Mouse (Mus musculus): ENCODE data around the gene Gm20388. TPM values are rescaled to one million over a fixed set of nuclear protein-coding genes. Genes with fewer than 3 reads are reported as not detected.

The Gm20388 gene
- polyA plus RNA-seq, 1 experiment: 28.1 TPM

GRCm38 (mm10) chr8:121382583-121383241, 1472.1 kb downstream of the Gm20388 start:
- H3K27ac ChIP-seq (ENCODE audit: insufficient read depth, low read length): no peak overlapping the region
- no peaks in the 10 kb centered on the region for H3K9me3 ChIP-seq (replicated peaks; ENCODE audit: control insufficient read depth, insufficient read depth, low read length, poor library complexity, severe bottlenecking)
- H3K4me1 ChIP-seq (ENCODE audit: control insufficient read depth, insufficient read depth, low read length): no peaks in the 10 kb centered on the region
- peak overlapping the region; percentile 30 for H3K4me3 ChIP-seq (ENCODE audit: low read depth, low read length)
- H3K9ac ChIP-seq (ENCODE audit: low read depth, poor library complexity, severe bottlenecking): peak overlapping the region; percentile 17
- no peaks in the 10 kb centered on the region for H3K36me3 ChIP-seq (ENCODE audit: control insufficient read depth, insufficient read depth, low read length, poor library complexity, severe bottlenecking)
- H3K27me3 ChIP-seq (ENCODE audit: control insufficient read depth, insufficient read depth, low read length, poor library complexity, severe bottlenecking): no peaks in the 10 kb centered on the region
- TF ChIP-seq POLR2A (IDR thresholded peaks at IDR 0.05; ENCODE audit: insufficient read depth, low read length) (no peak), EP300 (IDR thresholded peaks at IDR 0.05; ENCODE audit: insufficient read depth, low read depth, low read length) (0 out of 2 replicates have a peak, but pooled peaks have one; percentile 4), CTCF (IDR thresholded peaks at IDR 0.05; ENCODE audit: low read depth, low read length) (peak; percentile 86)

DNA sequence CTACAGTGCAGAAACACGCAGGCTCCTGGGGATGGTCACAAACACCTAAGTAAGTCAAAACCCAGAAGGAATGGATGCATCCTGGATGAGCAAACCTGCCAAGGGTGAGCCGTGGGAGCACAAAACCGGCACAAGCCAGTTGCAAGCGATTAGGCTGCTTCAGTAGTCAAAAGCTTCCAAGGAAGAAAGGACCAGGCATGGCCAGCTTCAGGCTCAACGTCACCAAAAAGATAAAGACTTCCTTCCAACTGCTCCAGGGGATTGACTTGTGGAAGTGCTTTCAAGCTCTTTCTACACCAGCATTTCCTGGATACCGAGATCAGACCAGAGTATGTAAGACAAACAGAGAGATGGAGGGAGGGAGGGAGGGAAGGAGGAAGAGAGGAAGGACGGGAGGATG, 1474.9 kb downstream of the Gm20388 start:
- no peak overlapping the region for H3K9ac ChIP-seq (ENCODE audit: low read depth, poor library complexity, severe bottlenecking)
- H3K4me1 ChIP-seq (ENCODE audit: control insufficient read depth, insufficient read depth, low read length): no peaks in the 10 kb centered on the region
- no peak overlapping the region for H3K4me3 ChIP-seq (ENCODE audit: low read depth, low read length)
- no peaks in the 10 kb centered on the region for H3K36me3 ChIP-seq (ENCODE audit: control insufficient read depth, insufficient read depth, low read length, poor library complexity, severe bottlenecking)
- no peak for TF ChIP-seq POLR2A (IDR thresholded peaks at IDR 0.05; ENCODE audit: insufficient read depth, low read length)
- TF ChIP-seq CTCF (IDR thresholded peaks at IDR 0.05; ENCODE audit: low read depth, low read length): no peak
- no peak for TF ChIP-seq EP300 (IDR thresholded peaks at IDR 0.05; ENCODE audit: insufficient read depth, low read depth, low read length)
- H3K27ac ChIP-seq (ENCODE audit: insufficient read depth, low read length): no peak overlapping the region
- no peaks in the 10 kb centered on the region for H3K27me3 ChIP-seq (ENCODE audit: control insufficient read depth, insufficient read depth, low read length, poor library complexity, severe bottlenecking)
- no peaks in the 10 kb centered on the region for H3K9me3 ChIP-seq (replicated peaks; ENCODE audit: control insufficient read depth, insufficient read depth, low read length, poor library complexity, severe bottlenecking)

DNA sequence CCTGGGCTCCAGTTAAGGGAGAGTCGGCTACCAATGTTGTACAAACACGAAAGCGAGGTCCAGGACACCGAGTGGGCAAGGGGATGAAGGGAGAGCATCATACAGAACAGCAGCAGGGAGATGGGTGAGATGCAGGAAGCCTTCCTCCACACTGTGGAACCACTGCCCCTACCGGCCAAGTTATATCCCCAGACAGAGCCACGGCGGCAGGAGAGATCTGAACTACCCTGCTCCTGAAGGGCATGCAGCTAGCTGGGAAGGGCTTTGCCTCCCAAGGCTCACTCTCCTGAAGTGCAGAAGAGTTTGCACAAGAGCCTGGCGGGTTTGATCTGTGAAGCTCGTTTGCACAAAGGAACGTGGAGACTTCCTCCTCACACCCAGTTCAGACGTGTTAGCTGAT, 1480.0 kb downstream of the Gm20388 start:
- no peaks in the 10 kb centered on the region for H3K9me3 ChIP-seq (replicated peaks; ENCODE audit: control insufficient read depth, insufficient read depth, low read length, poor library complexity, severe bottlenecking)
- H3K27ac ChIP-seq (ENCODE audit: insufficient read depth, low read length): no peak overlapping the region
- H3K27me3 ChIP-seq (ENCODE audit: control insufficient read depth, insufficient read depth, low read length, poor library complexity, severe bottlenecking): no peaks in the 10 kb centered on the region
- H3K36me3 ChIP-seq (ENCODE audit: control insufficient read depth, insufficient read depth, low read length, poor library complexity, severe bottlenecking): no peaks in the 10 kb centered on the region
- no peaks in the 10 kb centered on the region for H3K4me1 ChIP-seq (ENCODE audit: control insufficient read depth, insufficient read depth, low read length)
- H3K4me3 ChIP-seq (ENCODE audit: low read depth, low read length): no peak overlapping the region
- no peak overlapping the region for H3K9ac ChIP-seq (ENCODE audit: low read depth, poor library complexity, severe bottlenecking)
- TF ChIP-seq CTCF (IDR thresholded peaks at IDR 0.05; ENCODE audit: low read depth, low read length) (peak; percentile 43), POLR2A (IDR thresholded peaks at IDR 0.05; ENCODE audit: insufficient read depth, low read length) (no peak)

DNA sequence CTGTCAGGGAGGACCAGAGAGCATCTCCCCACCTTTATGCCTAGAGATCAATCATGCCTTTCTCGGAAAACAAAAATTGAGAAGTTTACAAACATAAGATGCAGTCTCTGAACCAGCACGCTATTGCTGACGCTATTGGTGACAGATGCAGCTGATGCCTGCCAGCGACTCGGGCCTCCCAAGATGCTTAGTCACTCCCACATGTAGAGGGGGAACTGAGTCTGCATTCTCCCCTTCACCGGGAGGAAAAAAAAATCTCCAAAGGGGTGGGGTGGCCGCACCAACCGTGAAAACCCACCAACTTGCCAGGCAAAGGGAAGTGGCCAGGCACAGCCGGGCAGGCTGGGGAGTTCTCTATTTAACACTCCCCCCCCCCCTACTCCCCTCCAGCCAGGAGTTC, 1480.6 kb downstream of the Gm20388 start:
- no peak overlapping the region for H3K4me3 ChIP-seq (ENCODE audit: low read depth, low read length)
- no peak overlapping the region for H3K9ac ChIP-seq (ENCODE audit: low read depth, poor library complexity, severe bottlenecking)
- H3K27me3 ChIP-seq (ENCODE audit: control insufficient read depth, insufficient read depth, low read length, poor library complexity, severe bottlenecking): no peaks in the 10 kb centered on the region
- H3K27ac ChIP-seq (ENCODE audit: insufficient read depth, low read length): no peak overlapping the region
- TF ChIP-seq POLR2A (IDR thresholded peaks at IDR 0.05; ENCODE audit: insufficient read depth, low read length) (no peak), CTCF (IDR thresholded peaks at IDR 0.05; ENCODE audit: low read depth, low read length) (no peak), EP300 (IDR thresholded peaks at IDR 0.05; ENCODE audit: insufficient read depth, low read depth, low read length) (no peak)
- H3K36me3 ChIP-seq (ENCODE audit: control insufficient read depth, insufficient read depth, low read length, poor library complexity, severe bottlenecking): no peaks in the 10 kb centered on the region
- no peaks in the 10 kb centered on the region for H3K4me1 ChIP-seq (ENCODE audit: control insufficient read depth, insufficient read depth, low read length)
- H3K9me3 ChIP-seq (replicated peaks; ENCODE audit: control insufficient read depth, insufficient read depth, low read length, poor library complexity, severe bottlenecking): no peaks in the 10 kb centered on the region

- Histone ChIP-seq H3K4me1 (ENCODE audit: control insufficient read depth, insufficient read depth, low read length) (no peaks in the 10 kb centered on the region), H3K27ac (ENCODE audit: insufficient read depth, low read length) (no peak overlapping the region), H3K4me3 (ENCODE audit: low read depth, low read length) (no peak overlapping the region), H3K9me3 (replicated peaks; ENCODE audit: control insufficient read depth, insufficient read depth, low read length, poor library complexity, severe bottlenecking) (no peaks in the 10 kb centered on the region), H3K9ac (ENCODE audit: low read depth, poor library complexity, severe bottlenecking) (no peak overlapping the region), H3K27me3 (ENCODE audit: control insufficient read depth, insufficient read depth, low read length, poor library complexity, severe bottlenecking) (no peaks in the 10 kb centered on the region), H3K36me3 (ENCODE audit: control insufficient read depth, insufficient read depth, low read length, poor library complexity, severe bottlenecking) (no peaks in the 10 kb centered on the region)
- TF ChIP-seq POLR2A (IDR thresholded peaks at IDR 0.05; ENCODE audit: insufficient read depth, low read length) (no peak), CTCF (IDR thresholded peaks at IDR 0.05; ENCODE audit: low read depth, low read length) (no peak), EP300 (IDR thresholded peaks at IDR 0.05; ENCODE audit: insufficient read depth, low read depth, low read length) (no peak)
Measured at GRCm38 (mm10) chr8:121391771-121392170, 1481.1 kb downstream of the Gm20388 start.

DNA sequence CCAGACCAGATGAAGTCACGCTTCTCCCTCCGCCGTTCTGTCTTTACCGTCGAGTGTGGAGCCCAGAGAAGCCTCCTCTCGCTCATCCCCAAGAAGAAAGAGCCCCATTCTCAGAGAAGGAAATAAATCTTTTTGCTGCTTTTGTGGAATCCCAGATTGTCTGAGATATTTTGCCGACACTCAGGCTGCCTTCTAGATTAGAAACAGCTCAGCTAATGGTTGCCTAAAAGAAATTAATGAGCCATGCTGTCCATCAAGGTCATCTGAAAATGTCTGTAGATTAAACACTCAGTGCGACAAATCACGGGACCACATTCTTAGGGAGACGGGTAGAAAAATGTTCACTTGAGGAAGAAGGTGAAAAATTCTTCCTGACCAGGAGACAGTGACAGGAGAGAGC, 1481.8 kb downstream of the Gm20388 start:
- H3K4me1 ChIP-seq (ENCODE audit: control insufficient read depth, insufficient read depth, low read length): no peaks in the 10 kb centered on the region
- H3K36me3 ChIP-seq (ENCODE audit: control insufficient read depth, insufficient read depth, low read length, poor library complexity, severe bottlenecking): no peaks in the 10 kb centered on the region
- H3K27ac ChIP-seq (ENCODE audit: insufficient read depth, low read length): no peak overlapping the region
- no peak overlapping the region for H3K4me3 ChIP-seq (ENCODE audit: low read depth, low read length)
- H3K9ac ChIP-seq (ENCODE audit: low read depth, poor library complexity, severe bottlenecking): no peak overlapping the region
- no peaks in the 10 kb centered on the region for H3K27me3 ChIP-seq (ENCODE audit: control insufficient read depth, insufficient read depth, low read length, poor library complexity, severe bottlenecking)
- H3K9me3 ChIP-seq (replicated peaks; ENCODE audit: control insufficient read depth, insufficient read depth, low read length, poor library complexity, severe bottlenecking): no peaks in the 10 kb centered on the region
- TF ChIP-seq EP300 (IDR thresholded peaks at IDR 0.05; ENCODE audit: insufficient read depth, low read depth, low read length): no peak
- no peak for TF ChIP-seq POLR2A (IDR thresholded peaks at IDR 0.05; ENCODE audit: insufficient read depth, low read length)
- no peak for TF ChIP-seq CTCF (IDR thresholded peaks at IDR 0.05; ENCODE audit: low read depth, low read length)

Data from ES-Bruce4 (cell line).